Mouse (Mus musculus): ENCODE results near the gene 4931422A03Rik. TPM values are rescaled to one million over a fixed set of nuclear protein-coding genes. Genes with fewer than 3 reads are reported as not detected.

Gene 4931422A03Rik
- polyA plus RNA-seq, 1 experiment: not detected

GRCm38 (mm10) chr2:103939003-103939402 lies 89.2 kb downstream of the 4931422A03Rik start:
- H3K27me3 ChIP-seq (ENCODE audit: control insufficient read depth, insufficient read depth, low read length): no peaks in the 10 kb centered on the region
- no peak for DNase-seq (ENCODE audit: low read depth in 1 of 2, low spot score in 2 of 2)
- TF ChIP-seq POLR2A (IDR thresholded peaks at IDR 0.05; ENCODE audit: low read depth, low read length) (no peak), CTCF (IDR thresholded peaks at IDR 0.05; ENCODE audit: extremely low read depth, insufficient read depth, insufficient read length, insufficient replicate concordance) (no peak)
- no peak overlapping the region for H3K4me3 ChIP-seq (ENCODE audit: extremely low read depth, insufficient read depth, insufficient read length)
- no peaks in the 10 kb centered on the region for H3K36me3 ChIP-seq (ENCODE audit: control insufficient read depth, insufficient read depth, low read length)
- no peak overlapping the region for H3K27ac ChIP-seq (ENCODE audit: insufficient read depth, low read length)
- peaks cover 9% of the 10 kb centered on the region for H3K4me1 ChIP-seq (ENCODE audit: control insufficient read depth, insufficient read depth, insufficient read length)

- Histone ChIP-seq H3K27me3 (ENCODE audit: control insufficient read depth, insufficient read depth, low read length) (no peaks in the 10 kb centered on the region), H3K4me3 (ENCODE audit: extremely low read depth, insufficient read depth, insufficient read length) (no peak overlapping the region), H3K36me3 (ENCODE audit: control insufficient read depth, insufficient read depth, low read length) (no peaks in the 10 kb centered on the region), H3K27ac (ENCODE audit: insufficient read depth, low read length) (no peak overlapping the region), H3K4me1 (ENCODE audit: control insufficient read depth, insufficient read depth, insufficient read length) (peaks cover 9% of the 10 kb centered on the region)
- TF ChIP-seq CTCF (IDR thresholded peaks at IDR 0.05; ENCODE audit: extremely low read depth, insufficient read depth, insufficient read length, insufficient replicate concordance) (no peak), POLR2A (IDR thresholded peaks at IDR 0.05; ENCODE audit: low read depth, low read length) (no peak)
- 46% methylated on average over 1 of the region's 1 CpGs for WGBS
- no peak for DNase-seq (ENCODE audit: low read depth in 1 of 2, low spot score in 2 of 2)
Observed at GRCm38 (mm10) chr2:103938573-103938972, 89.6 kb downstream of the 4931422A03Rik start.

GRCm38 (mm10) chr2:103937670-103938069 lies 90.5 kb downstream of the 4931422A03Rik start:
- 87% methylated on average over 2 of the region's 2 CpGs for WGBS
- peaks cover 9% of the 10 kb centered on the region for H3K4me1 ChIP-seq (ENCODE audit: control insufficient read depth, insufficient read depth, insufficient read length)

GRCm38 (mm10) chr2:103936666-103937065 lies 91.5 kb downstream of the 4931422A03Rik start:
- Histone ChIP-seq H3K4me3 (ENCODE audit: extremely low read depth, insufficient read depth, insufficient read length) (no peak overlapping the region), H3K27me3 (ENCODE audit: control insufficient read depth, insufficient read depth, low read length) (no peaks in the 10 kb centered on the region), H3K27ac (ENCODE audit: insufficient read depth, low read length) (no peak overlapping the region), H3K36me3 (ENCODE audit: control insufficient read depth, insufficient read depth, low read length) (no peaks in the 10 kb centered on the region), H3K4me1 (ENCODE audit: control insufficient read depth, insufficient read depth, insufficient read length) (peaks cover 9% of the 10 kb centered on the region)
- no peak for DNase-seq (ENCODE audit: low read depth in 1 of 2, low spot score in 2 of 2)
- TF ChIP-seq POLR2A (IDR thresholded peaks at IDR 0.05; ENCODE audit: low read depth, low read length) (no peak), CTCF (IDR thresholded peaks at IDR 0.05; ENCODE audit: extremely low read depth, insufficient read depth, insufficient read length, insufficient replicate concordance) (no peak)
- WGBS: 60% methylated on average over 2 of the region's 2 CpGs

More at GRCm38 (mm10) chr2:103937670-103938069, 90.5 kb downstream of the 4931422A03Rik start:
- no peaks in the 10 kb centered on the region for H3K36me3 ChIP-seq (ENCODE audit: control insufficient read depth, insufficient read depth, low read length)
- no peak overlapping the region for H3K4me3 ChIP-seq (ENCODE audit: extremely low read depth, insufficient read depth, insufficient read length)
- no peak for DNase-seq (ENCODE audit: low read depth in 1 of 2, low spot score in 2 of 2)
- no peaks in the 10 kb centered on the region for H3K27me3 ChIP-seq (ENCODE audit: control insufficient read depth, insufficient read depth, low read length)
- H3K27ac ChIP-seq (ENCODE audit: insufficient read depth, low read length): no peak overlapping the region
- TF ChIP-seq CTCF (IDR thresholded peaks at IDR 0.05; ENCODE audit: extremely low read depth, insufficient read depth, insufficient read length, insufficient replicate concordance) (no peak), POLR2A (IDR thresholded peaks at IDR 0.05; ENCODE audit: low read depth, low read length) (no peak)

- TF ChIP-seq CTCF (IDR thresholded peaks at IDR 0.05; ENCODE audit: extremely low read depth, insufficient read depth, insufficient read length, insufficient replicate concordance): no peak
Observed at GRCm38 (mm10) chr2:103935691-103936435, 92.3 kb downstream of the 4931422A03Rik start.

GRCm38 (mm10) chr2:103934670-103935069 lies 93.5 kb downstream of the 4931422A03Rik start:
- Histone ChIP-seq H3K27me3 (ENCODE audit: control insufficient read depth, insufficient read depth, low read length) (no peaks in the 10 kb centered on the region), H3K36me3 (ENCODE audit: control insufficient read depth, insufficient read depth, low read length) (no peaks in the 10 kb centered on the region), H3K4me1 (ENCODE audit: control insufficient read depth, insufficient read depth, insufficient read length) (peaks cover 9% of the 10 kb centered on the region), H3K4me3 (ENCODE audit: extremely low read depth, insufficient read depth, insufficient read length) (no peak overlapping the region), H3K27ac (ENCODE audit: insufficient read depth, low read length) (no peak overlapping the region)
- no peak for TF ChIP-seq CTCF (IDR thresholded peaks at IDR 0.05; ENCODE audit: extremely low read depth, insufficient read depth, insufficient read length, insufficient replicate concordance)
- TF ChIP-seq POLR2A (IDR thresholded peaks at IDR 0.05; ENCODE audit: low read depth, low read length): no peak
- DNase-seq (ENCODE audit: low read depth in 1 of 2, low spot score in 2 of 2): no peak
- 12% methylated on average over 3 of the region's 3 CpGs for WGBS

More at GRCm38 (mm10) chr2:103935691-103936435, 92.3 kb downstream of the 4931422A03Rik start:
- H3K4me3 ChIP-seq (ENCODE audit: extremely low read depth, insufficient read depth, insufficient read length): no peak overlapping the region
- DNase-seq (ENCODE audit: low read depth in 1 of 2, low spot score in 2 of 2): peak; percentile 16 to 25
- WGBS: 60% methylated on average over 10 of the region's 10 CpGs
- no peak overlapping the region for H3K27ac ChIP-seq (ENCODE audit: insufficient read depth, low read length)
- H3K4me1 ChIP-seq (ENCODE audit: control insufficient read depth, insufficient read depth, insufficient read length): peaks cover 9% of the 10 kb centered on the region
- no peaks in the 10 kb centered on the region for H3K36me3 ChIP-seq (ENCODE audit: control insufficient read depth, insufficient read depth, low read length)
- no peaks in the 10 kb centered on the region for H3K27me3 ChIP-seq (ENCODE audit: control insufficient read depth, insufficient read depth, low read length)

GRCm38 (mm10) chr2:103934270-103934669 lies 93.9 kb downstream of the 4931422A03Rik start:
- no peak for TF ChIP-seq CTCF (IDR thresholded peaks at IDR 0.05; ENCODE audit: extremely low read depth, insufficient read depth, insufficient read length, insufficient replicate concordance)
- peak; percentile 30 to 36 for DNase-seq (ENCODE audit: low read depth in 1 of 2, low spot score in 2 of 2)
- Histone ChIP-seq H3K4me3 (ENCODE audit: extremely low read depth, insufficient read depth, insufficient read length) (no peak overlapping the region), H3K27me3 (ENCODE audit: control insufficient read depth, insufficient read depth, low read length) (no peaks in the 10 kb centered on the region), H3K4me1 (ENCODE audit: control insufficient read depth, insufficient read depth, insufficient read length) (peaks cover 9% of the 10 kb centered on the region), H3K36me3 (ENCODE audit: control insufficient read depth, insufficient read depth, low read length) (no peaks in the 10 kb centered on the region), H3K27ac (ENCODE audit: insufficient read depth, low read length) (no peak overlapping the region)
- 26% methylated on average over 7 of the region's 7 CpGs for WGBS

Data from spleen, adult 2 months (tissue).